Mouse (Mus musculus): ENCODE measurements at regions not wholly inside any gene's neighbourhood (a gene's known extent, or its start where the extent isn't known, plus 50 kb on each side); places are given as distances from the start of the nearest gene placed in this dataset.

DNA sequence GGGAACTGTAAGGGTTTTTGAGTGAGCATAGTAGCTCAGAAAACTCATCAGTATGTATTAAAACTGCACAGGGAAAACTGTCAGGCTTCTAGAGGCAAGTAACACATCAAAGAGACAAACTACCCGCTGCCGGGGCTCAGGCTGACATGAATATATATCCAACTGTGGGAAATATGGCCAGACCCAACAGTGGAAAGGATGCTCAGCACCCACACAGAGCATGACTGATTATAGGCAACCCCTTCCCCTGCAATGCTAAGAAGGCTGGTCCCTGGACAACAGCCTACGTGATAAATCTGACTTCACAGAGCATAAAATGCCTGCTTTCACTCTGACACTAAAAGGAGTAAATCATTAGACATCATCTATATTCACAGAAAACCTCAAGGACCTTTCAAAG lies 324.3 kb upstream of the Nrsn1 start:
- intact Hi-C loops (cut with DNase I): no loop called here

- intact Hi-C loops (cut with DNase I): no loop called here
Observed at GRCm38 (mm10) chr13:25570641-25571040, 300.3 kb upstream of the Nrsn1 start.

GRCm38 (mm10) chr13:25562746-25563145 lies 292.4 kb upstream of the Nrsn1 start:
- intact Hi-C loops (cut with DNase I): no loop called here

- intact Hi-C loops (cut with DNase I): no loop called here
Observed at GRCm38 (mm10) chr13:25560339-25560738, 290.0 kb upstream of the Nrsn1 start.

- intact Hi-C loops (cut with DNase I): no loop called here
Observed at GRCm38 (mm10) chr13:25554962-25555361, 284.7 kb upstream of the Nrsn1 start.

- intact Hi-C loops (cut with DNase I): no loop called here
Observed at GRCm38 (mm10) chr13:25548551-25548950, 278.2 kb upstream of the Nrsn1 start.

DNA sequence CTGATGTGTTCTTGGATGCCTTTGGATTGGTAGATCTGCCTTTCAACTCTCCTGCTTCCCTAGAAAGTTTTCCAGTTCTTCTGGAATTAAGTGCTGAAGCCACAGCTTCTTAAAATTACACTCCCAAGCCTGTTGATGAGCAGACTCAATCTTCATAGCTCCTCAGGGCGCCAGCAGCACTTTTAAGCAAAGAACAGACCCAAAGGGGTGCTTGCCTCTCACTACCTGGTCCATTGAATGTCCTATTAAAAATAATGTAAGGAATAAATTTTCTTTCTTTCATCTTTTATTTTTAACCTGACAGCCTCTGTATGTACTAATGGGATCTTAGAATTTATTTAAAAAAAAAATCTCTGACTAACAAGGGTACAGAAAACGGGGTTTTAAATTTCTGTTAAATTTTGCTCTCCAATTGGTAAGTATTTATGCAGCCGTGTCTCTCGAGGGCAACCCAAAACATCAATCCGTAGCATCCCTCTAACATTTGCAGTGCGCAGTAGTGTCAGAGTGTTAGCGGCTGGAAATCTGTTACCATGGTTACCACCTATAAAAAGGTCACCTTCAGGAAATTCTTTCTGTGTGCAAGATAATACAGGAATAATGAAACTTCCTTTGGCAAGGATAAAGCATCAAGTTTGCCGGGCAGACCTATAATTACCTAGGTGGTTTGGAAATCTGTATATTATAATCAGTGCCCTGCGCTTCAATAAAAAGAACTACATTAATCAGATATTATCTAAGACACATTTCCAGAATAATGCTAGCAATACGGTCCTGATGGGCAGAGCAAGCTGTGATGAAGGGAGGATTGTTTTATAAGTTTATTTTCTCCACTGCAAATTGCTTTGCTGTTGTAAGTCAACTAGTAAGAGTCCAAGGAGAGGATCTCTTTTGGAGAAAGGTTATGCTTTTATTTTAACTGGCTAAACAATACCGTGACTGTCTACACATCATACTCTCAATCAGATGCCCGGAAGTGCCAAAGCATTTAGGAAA lies 277.1 kb upstream of the Nrsn1 start:
- intact Hi-C loops (cut with DNase I): no loop called here

GRCm38 (mm10) chr13:25524094-25524493 lies 253.8 kb upstream of the Nrsn1 start:
- intact Hi-C loops (cut with DNase I): no loop called here

GRCm38 (mm10) chr13:25507355-25507754 lies 237.1 kb upstream of the Nrsn1 start:
- intact Hi-C loops (cut with DNase I): no loop called here

DNA sequence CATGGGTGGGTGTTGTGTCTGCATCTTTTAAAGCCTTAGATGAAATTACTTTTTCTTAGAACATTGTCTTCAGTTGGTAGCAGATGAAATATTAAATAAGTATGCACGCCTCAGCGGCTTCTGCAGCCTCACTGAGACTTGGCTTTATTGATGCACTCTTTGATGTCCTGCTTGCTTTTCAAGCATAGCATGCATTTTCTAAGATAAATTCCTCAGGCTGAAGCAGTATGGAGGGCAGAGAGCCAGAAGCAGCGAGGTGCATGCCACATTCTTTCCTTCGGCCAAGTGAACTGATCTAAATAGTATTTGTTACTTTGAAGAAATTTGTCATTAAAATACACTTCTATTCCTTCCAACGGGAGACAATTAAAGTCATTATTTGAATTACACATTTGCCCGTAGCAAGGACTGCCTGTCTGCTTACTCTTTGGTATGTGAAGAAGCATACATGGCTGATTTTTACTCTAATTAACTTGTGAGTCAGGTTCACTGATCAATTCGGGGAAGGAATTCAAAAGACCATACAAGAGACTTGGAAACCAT lies 224.3 kb upstream of the Nrsn1 start:
- intact Hi-C loops (cut with DNase I): no loop called here

DNA sequence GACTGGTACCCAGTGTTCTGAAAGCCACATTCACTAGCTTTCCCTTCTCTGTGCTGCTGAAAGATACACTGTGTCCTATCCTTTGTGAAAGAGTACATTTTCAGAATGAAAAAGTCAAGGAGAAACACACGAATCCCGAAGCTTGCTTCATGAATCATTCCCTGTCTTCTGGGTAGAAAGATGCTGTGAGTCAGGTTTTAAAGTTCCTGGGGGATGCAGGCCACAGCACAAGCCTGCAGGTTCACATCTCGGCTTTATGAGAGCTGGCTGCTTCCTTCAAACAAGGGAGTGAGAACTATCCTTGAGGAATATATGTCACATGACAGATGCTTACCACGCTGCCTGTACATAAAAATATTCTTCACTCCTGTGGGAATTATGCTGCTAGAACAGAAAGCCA lies 219.7 kb upstream of the Nrsn1 start:
- intact Hi-C loops (cut with DNase I): no loop called here

DNA sequence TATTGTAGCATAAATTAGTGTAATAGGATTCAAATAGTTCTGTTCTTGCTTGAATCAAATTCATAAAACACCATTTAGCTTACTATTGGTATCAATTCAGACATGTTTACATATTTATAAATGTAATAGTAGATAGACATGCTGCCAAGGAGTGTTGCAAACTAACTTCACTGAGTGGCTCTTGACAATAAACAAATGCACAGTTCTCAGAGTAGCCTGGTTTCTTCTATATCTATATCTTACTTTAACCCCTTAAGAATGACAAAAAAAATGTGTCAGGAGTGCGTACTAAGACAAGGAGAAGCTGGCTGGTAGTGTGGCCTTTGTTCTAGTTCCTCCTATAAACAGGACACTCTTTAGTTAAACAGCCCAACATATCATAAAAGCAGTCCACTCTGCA lies 213.0 kb upstream of the Nrsn1 start:
- intact Hi-C loops (cut with DNase I): no loop called here

- intact Hi-C loops (cut with DNase I): no loop called here
Observed at GRCm38 (mm10) chr13:25451917-25452316, 181.6 kb upstream of the Nrsn1 start.

DNA sequence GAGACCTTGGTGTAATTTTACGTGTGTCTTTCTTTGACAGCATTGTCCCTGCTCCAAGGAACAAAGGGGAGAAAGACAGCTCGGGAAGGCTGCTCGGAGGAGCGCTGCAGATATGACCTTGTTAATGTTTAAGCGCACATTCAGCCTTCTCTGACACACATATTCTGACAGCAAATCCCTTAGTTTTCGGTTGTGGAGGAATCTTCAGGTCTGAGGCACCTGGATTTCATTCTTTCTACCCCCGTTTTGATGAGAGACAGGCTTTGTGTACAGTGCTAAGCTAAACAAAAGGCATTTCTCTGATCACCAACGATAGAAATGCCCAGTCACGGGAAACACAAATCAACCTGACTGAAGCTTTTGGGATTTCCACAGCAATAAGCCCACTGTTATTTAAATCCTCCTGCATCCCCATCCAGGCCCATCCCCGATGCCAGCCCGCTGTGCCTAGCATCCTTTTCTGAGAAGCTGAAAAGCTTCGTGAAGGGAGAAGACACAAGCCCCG lies 181.1 kb upstream of the Nrsn1 start:
- intact Hi-C loops (cut with DNase I): no loop called here

DNA sequence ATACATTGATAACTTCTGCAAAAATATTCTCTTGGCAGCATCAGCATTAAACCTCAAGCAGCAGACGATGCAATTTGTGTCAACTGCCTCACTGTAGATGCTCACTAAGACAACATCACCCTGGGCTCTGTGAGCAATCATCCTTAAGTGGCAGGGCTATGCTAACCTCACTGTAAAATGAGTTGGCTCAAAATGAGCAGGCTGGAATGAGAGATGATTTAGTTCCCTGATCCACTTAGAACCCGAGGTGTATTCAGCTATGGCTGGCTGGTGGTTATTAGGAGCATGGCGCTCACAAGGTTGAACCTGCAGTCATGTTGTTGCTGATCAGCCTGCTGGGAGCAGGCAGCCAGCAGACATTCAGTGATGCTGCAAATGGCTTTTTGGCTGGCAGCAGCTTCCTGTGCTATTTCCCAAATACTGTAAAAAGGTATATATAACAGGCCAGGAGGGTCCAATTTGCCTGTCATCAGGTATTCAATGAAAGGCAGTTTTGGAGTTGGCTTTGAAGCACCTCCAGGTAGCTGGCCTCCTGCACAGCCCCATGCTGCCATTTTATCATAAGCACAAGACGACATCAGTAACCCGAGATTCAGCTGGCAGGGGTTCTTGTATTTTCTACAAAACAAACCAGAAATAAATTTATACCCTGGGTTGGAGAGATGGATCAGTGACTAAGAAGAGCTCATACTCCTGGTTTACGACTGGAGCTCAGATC lies 159.6 kb upstream of the Nrsn1 start:
- intact Hi-C loops (cut with DNase I): no loop called here

GRCm38 (mm10) chr13:25403182-25403795 lies 133.0 kb upstream of the Nrsn1 start:
- intact Hi-C loops (cut with DNase I): no loop called here

DNA sequence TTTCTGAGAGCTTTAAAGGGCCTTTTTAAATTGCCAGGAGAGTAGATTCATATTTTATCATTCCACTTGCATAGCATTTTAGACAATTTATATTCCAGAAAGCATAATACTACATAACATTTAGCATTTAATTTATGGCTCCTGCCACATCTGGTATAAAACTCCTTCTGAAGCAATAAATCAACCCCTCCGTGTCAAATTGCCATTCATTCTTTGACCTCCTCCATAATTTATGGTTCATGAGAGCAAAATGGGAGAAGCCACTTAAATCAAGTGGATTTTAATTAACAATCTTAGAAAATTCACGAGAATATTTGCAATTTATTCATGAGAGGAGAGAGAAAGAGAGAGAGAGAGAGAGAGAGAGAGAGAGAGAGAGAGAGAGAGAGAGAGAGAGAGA lies 132.4 kb upstream of the Nrsn1 start:
- intact Hi-C loops (cut with DNase I): no loop called here

DNA sequence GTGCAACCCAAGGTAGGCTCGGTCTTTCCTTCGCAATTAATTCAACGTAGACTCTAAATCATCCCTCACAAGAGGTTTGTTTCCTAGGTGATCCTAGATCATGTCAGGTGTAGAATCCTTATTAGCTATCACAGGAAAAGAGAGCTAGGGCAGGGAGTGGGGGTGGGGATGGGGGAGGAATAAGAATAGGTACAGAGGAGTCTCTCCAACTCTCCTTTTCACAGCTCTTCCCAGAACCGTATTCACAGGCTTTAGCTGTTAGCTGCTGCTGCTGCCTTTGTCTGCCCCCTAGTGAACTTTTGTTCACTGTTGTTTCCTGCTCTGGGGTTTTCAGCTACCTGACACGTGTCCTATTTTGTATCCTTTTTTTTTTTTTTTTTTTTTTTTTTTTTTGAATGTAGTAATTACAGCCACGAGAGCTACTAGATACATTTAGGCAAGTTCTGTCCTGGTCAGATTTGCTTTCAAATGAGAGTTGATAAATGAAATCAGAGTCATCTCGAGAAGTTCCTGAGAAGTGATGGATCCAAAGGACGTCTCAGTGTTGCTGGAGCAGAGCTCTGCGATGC lies 131.7 kb upstream of the Nrsn1 start:
- intact Hi-C loops (cut with DNase I): no loop called here

GRCm38 (mm10) chr13:25392770-25393290 lies 122.5 kb upstream of the Nrsn1 start:
- intact Hi-C loops (cut with DNase I): no loop called here

DNA sequence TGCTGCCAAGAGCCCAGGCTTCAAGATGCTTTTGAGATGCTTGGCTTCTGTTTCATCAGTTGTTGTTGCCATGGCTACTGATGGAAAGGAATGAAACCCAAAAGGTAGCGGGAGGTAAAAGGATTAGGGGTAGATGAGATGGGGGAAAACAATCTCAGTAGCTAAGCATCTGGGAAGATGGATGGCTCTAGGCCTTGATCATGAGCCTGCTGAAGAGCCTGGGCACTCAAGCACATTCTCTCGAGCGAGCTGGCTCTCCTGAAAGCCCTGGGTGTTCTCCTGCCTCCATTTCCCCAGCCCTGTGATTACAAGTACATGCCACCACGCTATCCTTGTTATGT lies 92.3 kb upstream of the Nrsn1 start:
- intact Hi-C loops (cut with DNase I): no loop called here
